In genomic region chr6:108735910-108736750, GRCm38 (mm10) we compare ENCODE assay signal across 8 mouse cellular contexts. TPM values are rescaled to one million over a fixed set of nuclear protein-coding genes. Genes with fewer than 3 reads are reported as not detected.
DNase-seq lines count a peak whose midpoint lies in the region; ATAC-seq and TF ChIP-seq lines count a peak whose summit lies in the region.

No protein-coding gene starts in this region.

- H3ac ChIP-seq in C2C12 (ENCODE audit: control insufficient read depth, insufficient read length, low read depth) = no peak overlapping the region

- no peaks in the 10 kb centered on the region for H3K9me3 ChIP-seq in heart, embryonic 16.5 days (replicated peaks; ENCODE audit: control insufficient read depth, low read length)
- H3K9me3 ChIP-seq in liver, embryonic 13.5 days (replicated peaks) = no peaks in the 10 kb centered on the region
- H3K9me3 ChIP-seq in neural tube, embryonic 12.5 days = no peaks in the 10 kb centered on the region

- TF ChIP-seq CTCF in C2C12 (IDR thresholded peaks at IDR 0.05; ENCODE audit: control insufficient read depth, insufficient read depth, insufficient read length) = peak; percentile 34

- H3K27ac ChIP-seq in heart, embryonic 16.5 days (ENCODE audit: low read length) = no peak overlapping the region
- H3K27ac ChIP-seq in liver, embryonic 13.5 days = no peak overlapping the region
- H3K27ac ChIP-seq in neural tube, embryonic 12.5 days = no peak overlapping the region

- no peaks in the 10 kb centered on the region for H3K79me3 ChIP-seq in C2C12 (ENCODE audit: low read depth)

- 0 out of 2 replicates have a peak, but pooled peaks have one; percentile 18 for ATAC-seq in heart, embryonic 16.5 days (replicated peaks; ENCODE audit: extremely low read depth, insufficient read depth, low FRiP score)
- ATAC-seq in liver, embryonic 13.5 days (ENCODE audit: low read depth) = 0 out of 2 replicates have a peak, but pooled peaks have one; percentile 23
- peak; percentile 78 for ATAC-seq in neural tube, embryonic 12.5 days (ENCODE audit: low FRiP score, low read depth)

- WGBS in heart, embryonic 16.5 days = 53% methylated on average over 9 of the region's 9 CpGs
- 43% methylated on average over 9 of the region's 9 CpGs for WGBS in liver, embryonic 13.5 days (ENCODE audit: insufficient replicate concordance)
- 52% methylated on average over 9 of the region's 9 CpGs for WGBS in neural tube, embryonic 12.5 days

- no peak overlapping the region for H3K4me3 ChIP-seq in C2C12 (ENCODE audit: insufficient read depth, poor library complexity, severe bottlenecking)
- no peak overlapping the region for H3K4me3 ChIP-seq in heart, embryonic 16.5 days (ENCODE audit: low read length)
- no peak overlapping the region for H3K4me3 ChIP-seq in liver, embryonic 13.5 days (replicated peaks)
- no peak overlapping the region for H3K4me3 ChIP-seq in neural tube, embryonic 12.5 days

- H3K4me1 ChIP-seq in heart, embryonic 16.5 days (ENCODE audit: control insufficient read depth, insufficient read depth, low read length) = no peaks in the 10 kb centered on the region
- no peaks in the 10 kb centered on the region for H3K4me1 ChIP-seq in liver, embryonic 13.5 days (replicated peaks)
- H3K4me1 ChIP-seq in neural tube, embryonic 12.5 days = no peaks in the 10 kb centered on the region

- H3K27me3 ChIP-seq in C2C12 (ENCODE audit: control insufficient read depth, insufficient read depth, insufficient read length) = no peaks in the 10 kb centered on the region
- H3K27me3 ChIP-seq in heart, embryonic 16.5 days (ENCODE audit: control insufficient read depth, insufficient read depth, low read length) = no peaks in the 10 kb centered on the region
- no peaks in the 10 kb centered on the region for H3K27me3 ChIP-seq in liver, embryonic 13.5 days
- H3K27me3 ChIP-seq in neural tube, embryonic 12.5 days (replicated peaks) = no peaks in the 10 kb centered on the region

- H3K4me2 ChIP-seq in heart, embryonic 16.5 days (ENCODE audit: low read depth, low read length) = no peak overlapping the region
- H3K4me2 ChIP-seq in liver, embryonic 13.5 days = no peak overlapping the region
- H3K4me2 ChIP-seq in neural tube, embryonic 12.5 days (replicated peaks) = no peak overlapping the region

- peak; percentile 63 to 73 for DNase-seq in adrenal gland, adult 18-20 months (ENCODE audit: low spot score in 2 of 2)
- peak; percentile 89 for DNase-seq in embryo, embryonic 10.5 days (ENCODE audit: low spot score)
- peak; percentile 82 to 84 for DNase-seq in kidney, postnatal 25 days
- DNase-seq in liver, embryonic 13.5 days = peak; percentile 8
- peak; percentile 81 for DNase-seq in testis, postnatal 10 days (ENCODE audit: low spot score)

- H3K9ac ChIP-seq in heart, embryonic 16.5 days (ENCODE audit: low read length) = no peak overlapping the region
- H3K9ac ChIP-seq in liver, embryonic 13.5 days = no peak overlapping the region
- no peak overlapping the region for H3K9ac ChIP-seq in neural tube, embryonic 12.5 days

- no peaks in the 10 kb centered on the region for H3K79me2 ChIP-seq in C2C12 (ENCODE audit: control insufficient read depth, insufficient read depth)

- no peaks in the 10 kb centered on the region for H3K36me3 ChIP-seq in C2C12 (ENCODE audit: control insufficient read depth, insufficient read depth)
- H3K36me3 ChIP-seq in heart, embryonic 16.5 days (ENCODE audit: control insufficient read depth, insufficient read depth) = no peaks in the 10 kb centered on the region
- no peaks in the 10 kb centered on the region for H3K36me3 ChIP-seq in liver, embryonic 13.5 days
- no peaks in the 10 kb centered on the region for H3K36me3 ChIP-seq in neural tube, embryonic 12.5 days

TF ChIP-seq in C2C12, 6 proteins besides CTCF, POLR2A, EP300 and RAD21:
- TF ChIP-seq MYOG (IDR thresholded peaks at IDR 0.05; ENCODE audit: control insufficient read depth, extremely low read depth, insufficient read length) (no peak), FOSL1 (IDR thresholded peaks at IDR 0.05; ENCODE audit: insufficient read depth, low read length, poor library complexity, severe bottlenecking) (no peak), MAX (IDR thresholded peaks at IDR 0.05) (no peak), MYOD1 (IDR thresholded peaks at IDR 0.05; ENCODE audit: control insufficient read depth, insufficient read length, low read depth) (no peak), CEBPB (IDR thresholded peaks at IDR 0.05; ENCODE audit: low read depth) (no peak), USF1 (IDR thresholded peaks at IDR 0.05; ENCODE audit: low read depth) (no peak)

RNA-seq across cellular contexts. Expression of gene Arl8b, which starts 46.8 kb away (rescaled TPM):
- 22.1 TPM for polyA plus RNA-seq in C2C12 (2012; fragmentation: generic; extraction: Trizol)
- total RNA-seq in adrenal gland, adult 18-20 months (2021) = 100 to 1,000 TPM; 107 to 126 TPM
- 65.3 and 72.5 TPM in 2 replicates for polyA plus RNA-seq in heart, embryonic 16.5 days (2015; fragmentation: Nextera tagmentation; extraction: Ambion mirVana)
- 38.0 and 57.2 TPM in 2 replicates for polyA plus RNA-seq in liver, embryonic 13.5 days (2015; fragmentation: Nextera tagmentation; extraction: Ambion mirVana)
- 82.8 and 87.8 TPM in 2 replicates for polyA plus RNA-seq in neural tube, embryonic 12.5 days (2016; fragmentation: Nextera tagmentation; extraction: Ambion mirVana)

Comparison
In these comparisons a context has a peak if more than half of its experiments do, and no peak if none do; other contexts are left out.
1. DNase-seq: peak in every context shown above with its lines; median percentile 89 in embryo, embryonic 10.5 days; 83 in kidney, postnatal 25 days; 81 in testis, postnatal 10 days; 68 in adrenal gland, adult 18-20 months; 8 in liver, embryonic 13.5 days.
2. ATAC-seq: peak in every context shown above with its lines; median percentile 78 in neural tube, embryonic 12.5 days; 23 in liver, embryonic 13.5 days; 18 in heart, embryonic 16.5 days.